Mouse (Mus musculus) left cerebral cortex, adult 2 months (tissue): ENCODE data around the gene Marcks. TPM values are rescaled to one million over a fixed set of nuclear protein-coding genes. Genes with fewer than 3 reads are reported as not detected.
"Not testable (repeated sequence)": the region's sequence is repeated elsewhere in the genome, so short reads cannot be mapped to it uniquely, and the experiment has no call there.

Source experiments
- DNase-seq, 2 experiments: peaks; one replicate each; pipeline ENCODE4 v3.0.0; 2021 to 2022; ENCODE audit warnings: low spot score in 2 of 2, mixed read lengths in 1 of 2; ENCODE audit errors: extremely low spot score in 1 of 2
- H3K27ac ChIP-seq: fragments of 200-600 bp; 2 replicates; pipeline ENCODE4 v1.8.1; 2022
- H3K4me3 ChIP-seq: fragments of 200-600 bp; 2 replicates; pipeline ENCODE4 v1.8.1; 2022
- CTCF ChIP-seq: fragments of 200-600 bp; IDR thresholded peaks from 2 replicates; pipeline ENCODE4 v1.8.1; 2022; ENCODE audit warnings: antibody characterized with exemption, mild to moderate bottlenecking, moderate library complexity
- intact Hi-C: fragments of 180-260 bp; cut with DNase I; formaldehyde crosslinking; loops from one replicate; pipeline ENCODE4 v1.15.1; 2025
- total RNA-seq, 2 experiments: library from RNA; stranded (reverse); gene quantifications; 2 replicates each; pipeline ENCODE4 v1.2.3; 2021

Gene Marcks
- total RNA-seq, 2 experiments from 2014 or later = 139 to 154 TPM

- intact Hi-C loops = no loop called here
- no peak overlapping the region for H3K4me3 ChIP-seq
- no peak for TF ChIP-seq CTCF
- no peak for DNase-seq
- H3K27ac ChIP-seq = no peak overlapping the region
These were observed 42.9 kb downstream of the Marcks start for GRCm38 (mm10) chr10:37095803-37096202.

GRCm38 (mm10) chr10:37093306-37093705 lies 45.4 kb downstream of the Marcks start:
- no peak for TF ChIP-seq CTCF
- DNase-seq = no peak
- intact Hi-C loops = no loop called here

GRCm38 (mm10) chr10:37090411-37090810 lies 48.3 kb downstream of the Marcks start:
- intact Hi-C loops = no loop called here
- TF ChIP-seq CTCF = no peak
- no peak overlapping the region for H3K27ac ChIP-seq
- DNase-seq = no peak
- H3K4me3 ChIP-seq = no peak overlapping the region

More at GRCm38 (mm10) chr10:37093306-37093705, 45.4 kb downstream of the Marcks start:
- H3K27ac ChIP-seq = no peak overlapping the region
- H3K4me3 ChIP-seq = no peak overlapping the region

GRCm38 (mm10) chr10:37084071-37084470 lies 54.6 kb downstream of the Marcks start:
- DNase-seq, intact Hi-C loops: not testable (repeated sequence)

More at GRCm38 (mm10) chr10:37084071-37084470, 54.6 kb downstream of the Marcks start:
- not testable (repeated sequence) for H3K27ac ChIP-seq, H3K4me3 ChIP-seq

Other genes starting within 250 kb of the Marcks start
- gene Hdac2, start 164.4 kb downstream of the Marcks start, total RNA-seq = 10 to 100 TPM; 79.0 to 83.8 TPM